Mouse (Mus musculus) kidney, embryonic 16.5 days (tissue): ENCODE measurements at regions not wholly inside any gene's neighbourhood (a gene's known extent, or its start where the extent isn't known, plus 50 kb on each side); places are given as distances from the start of the nearest gene placed in this dataset.
A peak's percentile ranks its signal among the peaks of the same experiment; 100 is the strongest.

Source experiments
- ATAC-seq: fragments of 200-750 bp; cut with Nextera tagmentation; 2 replicates; pipeline ENCODE4 v1.8.0; 2017; ENCODE audit warnings: moderate TSS enrichment; ENCODE audit not compliant: low FRiP score, low TSS enrichment
- H3K27ac ChIP-seq: fragments of 300-500 bp; sonication (generic); 2 replicates; pipeline ENCODE4 v1.5.1; 2014; ENCODE audit warnings: low read length
- H3K27me3 ChIP-seq: fragments of 300-500 bp; sonication (generic); 2 replicates; pipeline ENCODE4 v1.6.1; 2014; ENCODE audit warnings: low read length, control low read depth, mixed read lengths; ENCODE audit not compliant: insufficient read depth
- H3K36me3 ChIP-seq: fragments of 300-500 bp; sonication (generic); 2 replicates; pipeline ENCODE4 v1.6.1; 2014; ENCODE audit warnings: low read length, control low read depth, mixed read lengths; ENCODE audit not compliant: insufficient read depth
- H3K4me1 ChIP-seq: fragments of 300-500 bp; sonication (generic); 2 replicates; pipeline ENCODE4 v1.6.1; 2014; ENCODE audit warnings: low read length, control low read depth, mixed read lengths; ENCODE audit not compliant: insufficient read depth
- H3K4me2 ChIP-seq: fragments of 300-500 bp; sonication (generic); replicated peaks from 2 replicates; pipeline ENCODE4 v1.6.1; 2014; ENCODE audit warnings: low read depth, low read length
- H3K4me3 ChIP-seq: fragments of 300-500 bp; sonication (generic); 2 replicates; pipeline ENCODE4 v1.5.1; 2014; ENCODE audit warnings: mild to moderate bottlenecking, low read length
- H3K9ac ChIP-seq: fragments of 300-500 bp; sonication (generic); replicated peaks from 2 replicates; pipeline ENCODE4 v1.6.1; 2014; ENCODE audit warnings: low read length
- H3K9me3 ChIP-seq: fragments of 300-500 bp; sonication (generic); 2 replicates; pipeline ENCODE4 v1.6.1; 2016; ENCODE audit warnings: low read length, control low read depth
- WGBS: fragments of 180-500 bp; shearing (Covaris S2); extraction: QIAGEN DNeasy Blood & Tissue Kit; methylation state at CpG from one replicate; pipeline ENCODE4 v1.1.7; 2014; 5-methylcytosine and 5-hydroxymethylcytosine counted together

- no peaks in the 10 kb centered on the region for H3K9me3 ChIP-seq
- H3K4me1 ChIP-seq = no peaks in the 10 kb centered on the region
- no peak overlapping the region for H3K4me3 ChIP-seq
- H3K27ac ChIP-seq = no peak overlapping the region
- 68% methylated on average over 4 of the region's 4 CpGs for WGBS
- no peaks in the 10 kb centered on the region for H3K36me3 ChIP-seq
- H3K27me3 ChIP-seq = no peaks in the 10 kb centered on the region
- no peak overlapping the region for H3K4me2 ChIP-seq
- ATAC-seq = no peak
- H3K9ac ChIP-seq = no peak overlapping the region
Observed at GRCm38 (mm10) chr5:11983452-11983851, 65.6 kb downstream of the 4933402N22Rik start.

- Histone ChIP-seq H3K27ac (no peak overlapping the region), H3K27me3 (no peaks in the 10 kb centered on the region), H3K4me1 (no peaks in the 10 kb centered on the region), H3K36me3 (no peaks in the 10 kb centered on the region), H3K4me3 (no peak overlapping the region), H3K4me2 (no peak overlapping the region), H3K9ac (no peak overlapping the region), H3K9me3 (no peaks in the 10 kb centered on the region)
- WGBS = 82% methylated on average over 5 of the region's 5 CpGs
- ATAC-seq = no peak
Observed at GRCm38 (mm10) chr5:11989140-11989539, 71.3 kb downstream of the 4933402N22Rik start.

- no peaks in the 10 kb centered on the region for H3K27me3 ChIP-seq
- H3K4me2 ChIP-seq = no peak overlapping the region
- no peak overlapping the region for H3K9ac ChIP-seq
- ATAC-seq = no peak
- no peaks in the 10 kb centered on the region for H3K4me1 ChIP-seq
- no peaks in the 10 kb centered on the region for H3K36me3 ChIP-seq
- no peaks in the 10 kb centered on the region for H3K9me3 ChIP-seq
- H3K27ac ChIP-seq = no peak overlapping the region
- no peak overlapping the region for H3K4me3 ChIP-seq
Observed at GRCm38 (mm10) chr5:12000777-12001176, 82.9 kb downstream of the 4933402N22Rik start.

- no peaks in the 10 kb centered on the region for H3K27me3 ChIP-seq
- H3K4me1 ChIP-seq = no peaks in the 10 kb centered on the region
- H3K4me2 ChIP-seq = no peak overlapping the region
- no peaks in the 10 kb centered on the region for H3K36me3 ChIP-seq
- no peak overlapping the region for H3K4me3 ChIP-seq
- 69% methylated on average over 3 of the region's 3 CpGs for WGBS
- no peak for ATAC-seq
- no peaks in the 10 kb centered on the region for H3K9me3 ChIP-seq
- H3K9ac ChIP-seq = no peak overlapping the region
- H3K27ac ChIP-seq = no peak overlapping the region
Observed at GRCm38 (mm10) chr5:12006473-12006872, 88.6 kb downstream of the 4933402N22Rik start.

- Histone ChIP-seq H3K27ac (no peak overlapping the region), H3K4me3 (no peak overlapping the region), H3K36me3 (no peaks in the 10 kb centered on the region), H3K4me1 (no peaks in the 10 kb centered on the region), H3K9me3 (no peaks in the 10 kb centered on the region), H3K9ac (no peak overlapping the region), H3K27me3 (no peaks in the 10 kb centered on the region), H3K4me2 (no peak overlapping the region)
- WGBS = 72% methylated on average over 1 of the region's 1 CpGs
- no peak for ATAC-seq
Observed at GRCm38 (mm10) chr5:12016332-12016731, 98.5 kb downstream of the 4933402N22Rik start.

- Histone ChIP-seq H3K4me3 (no peak overlapping the region), H3K9ac (no peak overlapping the region), H3K4me1 (no peaks in the 10 kb centered on the region), H3K9me3 (no peaks in the 10 kb centered on the region), H3K27ac (no peak overlapping the region), H3K27me3 (no peaks in the 10 kb centered on the region), H3K4me2 (no peak overlapping the region), H3K36me3 (no peaks in the 10 kb centered on the region)
- no peak for ATAC-seq
Observed at GRCm38 (mm10) chr5:12020489-12020888, 102.6 kb downstream of the 4933402N22Rik start.

GRCm38 (mm10) chr5:12024705-12025383, 107.0 kb downstream of the 4933402N22Rik start:
- ATAC-seq = no peak
- Histone ChIP-seq H3K27ac (no peak overlapping the region), H3K4me2 (no peak overlapping the region), H3K27me3 (no peaks in the 10 kb centered on the region), H3K9ac (no peak overlapping the region), H3K4me1 (no peaks in the 10 kb centered on the region), H3K4me3 (no peak overlapping the region), H3K9me3 (no peaks in the 10 kb centered on the region), H3K36me3 (no peaks in the 10 kb centered on the region)

- Histone ChIP-seq H3K4me3 (no peak overlapping the region), H3K4me2 (no peak overlapping the region), H3K9ac (no peak overlapping the region), H3K27ac (no peak overlapping the region), H3K27me3 (no peaks in the 10 kb centered on the region), H3K9me3 (no peaks in the 10 kb centered on the region), H3K4me1 (0 out of 2 replicates have a peak, but pooled peaks cover 3% of the 10 kb centered on the region), H3K36me3 (no peaks in the 10 kb centered on the region)
- 9% methylated on average over 5 of the region's 5 CpGs for WGBS
- peak; percentile 61; the same call in 1 of the 2 replicates for ATAC-seq
Observed at GRCm38 (mm10) chr5:12030002-12030401, 112.2 kb downstream of the 4933402N22Rik start.

GRCm38 (mm10) chr5:12049806-12050205, 132.0 kb downstream of the 4933402N22Rik start:
- no peak overlapping the region for H3K4me3 ChIP-seq
- 0 out of 2 replicates have a peak, but pooled peaks cover 4% of the 10 kb centered on the region for H3K9me3 ChIP-seq
- WGBS = 66% methylated on average over 1 of the region's 1 CpGs
- no peaks in the 10 kb centered on the region for H3K36me3 ChIP-seq
- no peak overlapping the region for H3K27ac ChIP-seq
- no peak for ATAC-seq
- no peaks in the 10 kb centered on the region for H3K4me1 ChIP-seq
- H3K4me2 ChIP-seq = no peak overlapping the region
- no peaks in the 10 kb centered on the region for H3K27me3 ChIP-seq
- no peak overlapping the region for H3K9ac ChIP-seq

- H3K36me3 ChIP-seq = no peaks in the 10 kb centered on the region
- 38% methylated on average over 1 of the region's 1 CpGs for WGBS
- ATAC-seq = no peak
Observed at GRCm38 (mm10) chr5:12080191-12080590, 162.3 kb downstream of the 4933402N22Rik start.

More at GRCm38 (mm10) chr5:12080191-12080590, 162.3 kb downstream of the 4933402N22Rik start:
- Histone ChIP-seq H3K27ac (no peak overlapping the region), H3K27me3 (no peaks in the 10 kb centered on the region), H3K4me3 (no peak overlapping the region), H3K9ac (no peak overlapping the region), H3K9me3 (no peaks in the 10 kb centered on the region), H3K4me1 (no peaks in the 10 kb centered on the region), H3K4me2 (no peak overlapping the region)
